Mouse (Mus musculus): Measurements from ENCODE around the gene C5ar1.

DNA sequence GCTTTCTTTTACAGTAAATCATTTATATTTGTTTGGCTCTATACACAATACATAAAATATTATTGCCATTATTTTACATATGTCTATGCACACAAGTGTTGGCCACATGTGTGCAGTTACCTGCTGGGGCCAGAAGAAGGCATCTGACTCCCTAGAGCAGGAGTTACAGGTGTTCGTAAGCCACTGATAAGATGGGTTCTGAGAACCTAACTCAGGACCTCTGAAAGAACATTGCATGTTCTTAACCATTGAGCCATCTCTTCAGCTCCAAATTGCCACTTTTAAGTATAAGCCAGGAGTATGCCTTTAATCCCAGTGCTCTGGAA lies 18.4 kb downstream of the C5ar1 start:
- TF ChIP-seq GATA1 (IDR thresholded peaks at IDR 0.05; ENCODE audit: low read length) (no peak), TAL1 (IDR thresholded peaks at IDR 0.05; ENCODE audit: low read length) (no peak)

Data from erythroblast, embryonic 14.5 days (primary cell).